Mouse (Mus musculus) left cerebral cortex, postnatal 10 days (tissue): ENCODE data around the gene Ncbp2. TPM values are rescaled to one million over a fixed set of nuclear protein-coding genes. Genes with fewer than 3 reads are reported as not detected.
A peak's percentile ranks its signal among the peaks of the same experiment; 100 is the strongest.
"Not testable (repeated sequence)": the region's sequence is repeated elsewhere in the genome, so short reads cannot be mapped to it uniquely, and the experiment has no call there.

Experiments used
- DNase-seq, 2 experiments: peaks; one replicate each; pipeline ENCODE4 v3.0.0; 2021 to 2022; ENCODE audit warnings: low spot score in 2 of 2, mixed read lengths in 1 of 2; ENCODE audit errors: extremely low spot score in 1 of 2
- intact Hi-C: fragments of 180-260 bp; cut with DNase I; formaldehyde crosslinking; loops from one replicate; pipeline ENCODE4 v1.15.1; 2025
- total RNA-seq, 2 experiments: library from RNA; stranded (reverse); gene quantifications; 2 replicates each; pipeline ENCODE4 v1.2.3; 2021

Gene Ncbp2
- total RNA-seq, 2 experiments from 2014 or later: 44.8 to 45.9 TPM

GRCm38 (mm10) chr16:31932840-31933697 is 15.2 kb upstream of the Ncbp2 start:
- intact Hi-C loops: no loop called here
- peak; percentile 93 to 95 for DNase-seq

GRCm38 (mm10) chr16:31933751-31934549 is 14.4 kb upstream of the Ncbp2 start, which contains the start of gene Pigz:
TSS of gene Pigz (plus strand) at chr16:31933851.
- DNase-seq: peak; percentile 34 to 69
- intact Hi-C loops: no loop called here

GRCm38 (mm10) chr16:31934550-31935010 is 13.7 kb upstream of the Ncbp2 start:
- no peak for DNase-seq
- intact Hi-C loops: no loop called here

GRCm38 (mm10) chr16:31935091-31935979 is 13.0 kb upstream of the Ncbp2 start:
- intact Hi-C loops: no loop called here
- peak; percentile 58 to 59 for DNase-seq

GRCm38 (mm10) chr16:31936568-31936967 is 11.7 kb upstream of the Ncbp2 start:
- intact Hi-C loops: no loop called here
- no peak for DNase-seq

GRCm38 (mm10) chr16:31938856-31939255 is 9.5 kb upstream of the Ncbp2 start:
- no peak for DNase-seq
- intact Hi-C loops: no loop called here

- no peak for DNase-seq
- intact Hi-C loops: no loop called here
Observed at GRCm38 (mm10) chr16:31940586-31940985, 7.7 kb upstream of the Ncbp2 start.

- intact Hi-C loops: no loop called here
- peak; percentile 70 to 87 for DNase-seq
Observed at GRCm38 (mm10) chr16:31943980-31944379, 4.3 kb upstream of the Ncbp2 start.

GRCm38 (mm10) chr16:31944698-31945255 is 3.5 kb upstream of the Ncbp2 start:
- peak in 1 of 2 experiments; percentile 39 for DNase-seq
- intact Hi-C loops: no loop called here

- intact Hi-C loops: no loop called here
Observed at GRCm38 (mm10) chr16:31945372-31945771, 2.9 kb upstream of the Ncbp2 start.

GRCm38 (mm10) chr16:31945986-31946385 is 2.3 kb upstream of the Ncbp2 start:
- DNase-seq, intact Hi-C loops: not testable (repeated sequence)

More at GRCm38 (mm10) chr16:31945372-31945771, 2.9 kb upstream of the Ncbp2 start:
- DNase-seq: no peak

- DNase-seq: no peak
- intact Hi-C loops: no loop called here
Observed at GRCm38 (mm10) chr16:31947333-31947732, 980 bp upstream of the Ncbp2 start.

GRCm38 (mm10) chr16:31947901-31948316 is 404 bp upstream of the Ncbp2 start:
- no peak for DNase-seq
- intact Hi-C loops: no loop called here

GRCm38 (mm10) chr16:31963224-31963623 is 14.9 kb downstream of the Ncbp2 start:
- intact Hi-C loops: loop anchor here (5.0 kb wide), 1 partner anchor 319 kb away; no protein-coding TSS in a partner anchor
- peak; percentile 38 to 44 for DNase-seq

- intact Hi-C loops: no loop called here
- DNase-seq: no peak
Observed at GRCm38 (mm10) chr16:31975258-31975657, 26.9 kb downstream of the Ncbp2 start.

- intact Hi-C loops: no loop called here
- no peak for DNase-seq
Observed at GRCm38 (mm10) chr16:31979501-31979900, 31.2 kb downstream of the Ncbp2 start.

- no peak for DNase-seq
- intact Hi-C loops: no loop called here
Observed at GRCm38 (mm10) chr16:31980946-31981345, 32.6 kb downstream of the Ncbp2 start.

GRCm38 (mm10) chr16:31992039-31992438 is 43.7 kb downstream of the Ncbp2 start:
- intact Hi-C loops: no loop called here

More at GRCm38 (mm10) chr16:31992039-31992438, 43.7 kb downstream of the Ncbp2 start:
- DNase-seq: no peak
